Mouse (Mus musculus): ENCODE measurements around the gene Stard13. TPM values are rescaled to one million over a fixed set of nuclear protein-coding genes. Genes with fewer than 3 reads are reported as not detected.

The Stard13 gene
- polyA plus RNA-seq, 1 experiment from 2014 or later, result 19.1 TPM

DNA sequence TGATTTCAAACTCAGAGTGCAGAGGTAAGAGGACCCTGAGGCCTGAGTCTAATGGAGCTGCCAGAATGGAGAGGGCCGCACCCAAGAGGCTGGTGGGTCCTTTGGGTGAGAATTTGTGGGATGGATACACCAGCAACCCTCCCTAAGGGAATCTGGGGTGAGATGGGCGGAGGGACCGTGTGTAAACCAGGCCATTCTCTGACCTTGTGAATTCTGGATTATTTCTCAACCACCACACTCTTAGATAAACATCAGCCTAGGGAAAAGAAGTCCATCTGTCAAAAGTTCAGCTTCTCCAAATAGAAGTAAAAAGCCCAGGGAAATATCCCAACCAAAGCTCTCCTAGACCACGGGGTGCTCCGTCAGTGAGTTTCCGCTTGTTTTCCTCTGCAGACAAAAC is 137.6 kb downstream of the Stard13 start:
- 41% methylated on average over 6 of the region's 6 CpGs for WGBS
- no peaks in the 10 kb centered on the region for H3K9me3 ChIP-seq (replicated peaks; ENCODE audit: control insufficient read depth, low read length)
- ATAC-seq (ENCODE audit: insufficient read depth, low FRiP score), result no peak

DNA sequence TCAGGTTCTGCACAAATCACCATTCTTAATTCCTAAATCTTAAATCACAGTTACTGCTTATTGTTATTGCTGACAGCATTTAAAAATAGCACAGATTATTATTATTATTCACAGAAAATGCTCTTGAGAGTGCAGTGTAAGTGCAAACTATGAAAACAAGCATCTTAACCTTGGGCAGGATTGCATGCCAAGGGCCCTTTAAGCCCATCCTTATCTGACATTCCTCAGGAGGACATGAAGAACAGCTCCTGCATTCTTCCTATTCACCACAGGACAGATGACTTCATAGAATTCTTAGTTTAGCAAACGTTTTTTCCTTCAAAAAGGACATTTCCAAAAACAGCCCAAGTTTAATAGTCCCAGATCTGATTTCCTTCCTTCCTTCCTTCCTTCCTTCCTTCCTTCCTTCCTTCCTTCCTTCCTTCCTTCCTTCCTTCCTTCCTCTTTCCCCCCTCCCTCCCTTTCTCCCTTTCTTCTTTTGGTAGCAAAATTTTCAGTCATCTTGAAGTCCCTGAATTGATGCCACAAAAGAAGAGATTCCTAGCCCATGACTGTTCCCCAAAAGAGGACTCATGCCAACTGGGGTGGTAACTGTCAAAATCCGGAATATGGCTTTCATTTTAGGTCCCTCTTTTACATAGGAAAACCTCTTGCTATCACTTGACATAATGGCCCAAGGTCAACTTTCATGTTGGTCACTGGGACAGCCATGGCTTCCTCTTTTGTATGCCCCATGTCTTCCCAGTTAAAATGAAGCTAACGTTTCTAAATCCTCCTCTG is 140.6 kb downstream of the Stard13 start:
- no peak overlapping the region for H3K4me2 ChIP-seq (ENCODE audit: low read depth, low read length)
- H3K4me3 ChIP-seq (replicated peaks; ENCODE audit: low read length), result no peak overlapping the region
- no peaks in the 10 kb centered on the region for H3K27me3 ChIP-seq (ENCODE audit: control insufficient read depth, insufficient read depth, low read length)
- no peak for ATAC-seq (ENCODE audit: insufficient read depth, low FRiP score)
- no peak overlapping the region for H3K27ac ChIP-seq (ENCODE audit: low read length)
- H3K9ac ChIP-seq (ENCODE audit: low read length), result no peak overlapping the region
- WGBS, result 61% methylated on average over 3 of the region's 3 CpGs
- H3K36me3 ChIP-seq (ENCODE audit: control insufficient read depth, insufficient read depth, low read length), result peaks cover 4% of the 10 kb centered on the region; the same call in 1 of the 2 replicates
- H3K4me1 ChIP-seq (ENCODE audit: control insufficient read depth, insufficient read depth, low read length), result peaks cover 17% of the 10 kb centered on the region
- no peaks in the 10 kb centered on the region for H3K9me3 ChIP-seq (replicated peaks; ENCODE audit: control insufficient read depth, low read length)

More for the DNA sequence above, 137.6 kb downstream of the Stard13 start:
- no peaks in the 10 kb centered on the region for H3K27me3 ChIP-seq (ENCODE audit: control insufficient read depth, insufficient read depth, low read length)
- H3K36me3 ChIP-seq (ENCODE audit: control insufficient read depth, insufficient read depth, low read length), result peaks cover 4% of the 10 kb centered on the region; the same call in 1 of the 2 replicates
- H3K4me1 ChIP-seq (ENCODE audit: control insufficient read depth, insufficient read depth, low read length), result peaks cover 11% of the 10 kb centered on the region
- no peak overlapping the region for H3K4me3 ChIP-seq (replicated peaks; ENCODE audit: low read length)
- H3K27ac ChIP-seq (ENCODE audit: low read length), result peak overlapping the region; percentile 82
- H3K4me2 ChIP-seq (ENCODE audit: low read depth, low read length), result no peak overlapping the region
- no peak overlapping the region for H3K9ac ChIP-seq (ENCODE audit: low read length)

- H3K4me1 ChIP-seq (ENCODE audit: control insufficient read depth, insufficient read depth, low read length), result peaks cover 23% of the 10 kb centered on the region
- ATAC-seq (ENCODE audit: insufficient read depth, low FRiP score), result no peak
These were observed 142.6 kb downstream of the Stard13 start for GRCm38 (mm10) chr5:151090996-151091395.

GRCm38 (mm10) chr5:151089201-151089600 is 144.4 kb downstream of the Stard13 start:
- 44% methylated on average over 6 of the region's 6 CpGs for WGBS

More at GRCm38 (mm10) chr5:151090996-151091395, 142.6 kb downstream of the Stard13 start:
- Histone ChIP-seq H3K9ac (ENCODE audit: low read length) (no peak overlapping the region), H3K27me3 (ENCODE audit: control insufficient read depth, insufficient read depth, low read length) (no peaks in the 10 kb centered on the region), H3K9me3 (replicated peaks; ENCODE audit: control insufficient read depth, low read length) (no peaks in the 10 kb centered on the region), H3K4me2 (ENCODE audit: low read depth, low read length) (no peak overlapping the region), H3K4me3 (replicated peaks; ENCODE audit: low read length) (no peak overlapping the region), H3K27ac (ENCODE audit: low read length) (no peak overlapping the region), H3K36me3 (ENCODE audit: control insufficient read depth, insufficient read depth, low read length) (peaks cover 4% of the 10 kb centered on the region; the same call in 1 of the 2 replicates)
- WGBS, result 85% methylated on average over 6 of the region's 6 CpGs

DNA sequence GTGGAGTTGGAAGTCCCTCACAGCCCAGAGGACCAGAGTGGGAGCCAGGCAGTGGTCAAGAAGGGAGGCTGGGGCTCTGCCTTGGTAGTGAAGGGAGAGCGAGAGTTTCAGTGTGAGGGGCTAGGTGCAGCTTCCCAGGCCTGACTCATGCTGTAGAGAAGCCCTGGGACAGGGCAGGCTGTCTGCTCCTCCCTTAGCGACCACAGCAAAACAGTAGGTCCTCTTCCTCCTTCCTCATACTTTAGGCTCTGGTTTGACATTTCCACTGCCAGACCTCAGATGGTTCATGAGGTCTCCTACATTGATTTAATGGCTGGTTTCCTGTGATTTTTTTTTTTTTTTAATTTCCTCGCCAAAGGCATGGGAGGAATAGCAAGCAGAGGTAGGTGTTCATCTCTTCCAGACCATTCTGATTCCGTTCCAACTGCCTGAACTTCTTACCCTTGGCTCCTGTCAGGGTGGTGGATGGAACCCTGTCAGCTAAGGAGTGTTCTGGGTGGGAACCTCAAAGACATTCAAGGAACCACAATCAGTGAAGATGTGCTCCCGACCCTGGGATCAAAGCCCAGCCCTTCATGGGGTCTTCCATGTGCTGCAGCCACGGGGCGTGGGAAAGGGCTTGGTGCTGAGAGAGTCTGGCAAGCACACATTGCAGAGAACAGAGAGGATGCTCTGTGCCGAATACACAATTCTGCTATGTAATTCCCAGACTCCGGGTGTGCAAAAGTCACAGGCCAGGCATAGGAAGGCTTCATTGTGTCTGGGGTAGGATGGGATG is 147.0 kb downstream of the Stard13 start:
- Histone ChIP-seq H3K27ac (ENCODE audit: low read length) (peak overlapping the region; percentile 33; the same call in 1 of the 2 replicates), H3K4me2 (ENCODE audit: low read depth, low read length) (no peak overlapping the region), H3K4me3 (replicated peaks; ENCODE audit: low read length) (no peak overlapping the region), H3K9ac (ENCODE audit: low read length) (no peak overlapping the region), H3K9me3 (replicated peaks; ENCODE audit: control insufficient read depth, low read length) (no peaks in the 10 kb centered on the region), H3K36me3 (ENCODE audit: control insufficient read depth, insufficient read depth, low read length) (no peaks in the 10 kb centered on the region), H3K4me1 (ENCODE audit: control insufficient read depth, insufficient read depth, low read length) (peaks cover 20% of the 10 kb centered on the region), H3K27me3 (ENCODE audit: control insufficient read depth, insufficient read depth, low read length) (no peaks in the 10 kb centered on the region)
- 62% methylated on average over 9 of the region's 9 CpGs for WGBS
- ATAC-seq (ENCODE audit: insufficient read depth, low FRiP score), result no peak

More at GRCm38 (mm10) chr5:151089201-151089600, 144.4 kb downstream of the Stard13 start:
- H3K36me3 ChIP-seq (ENCODE audit: control insufficient read depth, insufficient read depth, low read length), result peaks cover 4% of the 10 kb centered on the region; the same call in 1 of the 2 replicates
- no peaks in the 10 kb centered on the region for H3K27me3 ChIP-seq (ENCODE audit: control insufficient read depth, insufficient read depth, low read length)
- no peak overlapping the region for H3K4me2 ChIP-seq (ENCODE audit: low read depth, low read length)
- H3K9ac ChIP-seq (ENCODE audit: low read length), result no peak overlapping the region
- peaks cover 20% of the 10 kb centered on the region for H3K4me1 ChIP-seq (ENCODE audit: control insufficient read depth, insufficient read depth, low read length)
- H3K27ac ChIP-seq (ENCODE audit: low read length), result no peak overlapping the region
- H3K9me3 ChIP-seq (replicated peaks; ENCODE audit: control insufficient read depth, low read length), result no peaks in the 10 kb centered on the region
- ATAC-seq (ENCODE audit: insufficient read depth, low FRiP score), result no peak
- no peak overlapping the region for H3K4me3 ChIP-seq (replicated peaks; ENCODE audit: low read length)

- 68% methylated on average over 8 of the region's 8 CpGs for WGBS
- H3K9ac ChIP-seq (ENCODE audit: low read length), result no peak overlapping the region
- peaks cover 20% of the 10 kb centered on the region for H3K4me1 ChIP-seq (ENCODE audit: control insufficient read depth, insufficient read depth, low read length)
- ATAC-seq (ENCODE audit: insufficient read depth, low FRiP score), result no peak
- H3K27ac ChIP-seq (ENCODE audit: low read length), result no peak overlapping the region
- H3K4me3 ChIP-seq (replicated peaks; ENCODE audit: low read length), result no peak overlapping the region
- no peaks in the 10 kb centered on the region for H3K9me3 ChIP-seq (replicated peaks; ENCODE audit: control insufficient read depth, low read length)
- H3K36me3 ChIP-seq (ENCODE audit: control insufficient read depth, insufficient read depth, low read length), result no peaks in the 10 kb centered on the region
- H3K27me3 ChIP-seq (ENCODE audit: control insufficient read depth, insufficient read depth, low read length), result no peaks in the 10 kb centered on the region
- H3K4me2 ChIP-seq (ENCODE audit: low read depth, low read length), result no peak overlapping the region
These were observed 147.9 kb downstream of the Stard13 start for GRCm38 (mm10) chr5:151085749-151086148.

DNA sequence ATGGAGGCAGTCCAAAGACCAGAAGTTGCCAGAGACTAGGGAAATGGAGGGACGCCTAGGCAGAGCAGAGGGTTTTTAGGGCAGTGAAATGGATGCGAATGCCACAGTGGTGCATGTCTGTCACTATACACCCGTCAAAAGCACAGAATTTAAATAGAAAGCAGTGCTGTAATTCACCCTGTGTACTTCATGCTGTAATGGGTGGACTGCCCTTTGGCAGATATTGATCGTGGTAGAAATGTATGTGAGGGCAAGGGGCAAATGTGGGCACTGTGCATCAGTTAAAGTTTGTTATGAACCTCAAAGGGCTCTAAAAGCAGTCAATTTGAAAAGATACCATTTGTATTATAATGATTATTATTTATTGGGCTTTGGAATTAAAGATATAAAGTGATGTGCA is 153.4 kb downstream of the Stard13 start:
- WGBS, result 77% methylated on average over 4 of the region's 4 CpGs
- Histone ChIP-seq H3K27me3 (ENCODE audit: control insufficient read depth, insufficient read depth, low read length) (no peaks in the 10 kb centered on the region), H3K4me3 (replicated peaks; ENCODE audit: low read length) (no peak overlapping the region), H3K9ac (ENCODE audit: low read length) (no peak overlapping the region), H3K36me3 (ENCODE audit: control insufficient read depth, insufficient read depth, low read length) (no peaks in the 10 kb centered on the region), H3K4me1 (ENCODE audit: control insufficient read depth, insufficient read depth, low read length) (no peaks in the 10 kb centered on the region), H3K27ac (ENCODE audit: low read length) (no peak overlapping the region), H3K4me2 (ENCODE audit: low read depth, low read length) (no peak overlapping the region), H3K9me3 (replicated peaks; ENCODE audit: control insufficient read depth, low read length) (0 out of 2 replicates have a peak, but pooled peaks cover 5% of the 10 kb centered on the region)
- ATAC-seq (ENCODE audit: insufficient read depth, low FRiP score), result no peak

- no peak overlapping the region for H3K4me3 ChIP-seq (replicated peaks; ENCODE audit: low read length)
- ATAC-seq (ENCODE audit: insufficient read depth, low FRiP score), result no peak
- WGBS, result 89% methylated on average over 2 of the region's 2 CpGs
These were observed 155.7 kb downstream of the Stard13 start for GRCm38 (mm10) chr5:151077953-151078352.

DNA sequence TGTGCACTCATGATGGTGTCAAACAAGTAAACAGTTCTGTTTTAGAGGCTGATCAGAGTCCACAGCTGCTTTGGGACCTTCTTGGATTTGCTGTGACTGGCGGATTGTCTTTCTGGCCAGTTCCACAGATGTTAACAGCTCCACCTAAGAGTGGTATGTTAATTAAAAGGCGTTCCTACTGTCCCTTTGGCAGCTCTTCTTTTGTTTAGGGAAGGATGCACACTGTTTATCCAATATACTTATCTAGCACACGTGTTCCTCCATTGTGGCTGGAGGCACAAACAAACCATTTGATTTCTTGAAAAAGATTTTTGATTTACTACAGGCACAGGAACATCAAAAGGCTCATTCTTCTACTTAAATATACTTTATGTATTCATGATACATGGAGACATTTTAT is 156.7 kb downstream of the Stard13 start:
- no peak for ATAC-seq (ENCODE audit: insufficient read depth, low FRiP score)
- no peaks in the 10 kb centered on the region for H3K4me1 ChIP-seq (ENCODE audit: control insufficient read depth, insufficient read depth, low read length)
- no peak overlapping the region for H3K4me3 ChIP-seq (replicated peaks; ENCODE audit: low read length)
- H3K27me3 ChIP-seq (ENCODE audit: control insufficient read depth, insufficient read depth, low read length), result no peaks in the 10 kb centered on the region
- H3K36me3 ChIP-seq (ENCODE audit: control insufficient read depth, insufficient read depth, low read length), result no peaks in the 10 kb centered on the region
- 57% methylated on average over 3 of the region's 3 CpGs for WGBS
- H3K4me2 ChIP-seq (ENCODE audit: low read depth, low read length), result no peak overlapping the region
- 0 out of 2 replicates have a peak, but pooled peaks cover 5% of the 10 kb centered on the region for H3K9me3 ChIP-seq (replicated peaks; ENCODE audit: control insufficient read depth, low read length)
- no peak overlapping the region for H3K9ac ChIP-seq (ENCODE audit: low read length)
- no peak overlapping the region for H3K27ac ChIP-seq (ENCODE audit: low read length)

More at GRCm38 (mm10) chr5:151077953-151078352, 155.7 kb downstream of the Stard13 start:
- H3K36me3 ChIP-seq (ENCODE audit: control insufficient read depth, insufficient read depth, low read length), result no peaks in the 10 kb centered on the region
- H3K27ac ChIP-seq (ENCODE audit: low read length), result no peak overlapping the region
- no peak overlapping the region for H3K4me2 ChIP-seq (ENCODE audit: low read depth, low read length)
- no peaks in the 10 kb centered on the region for H3K4me1 ChIP-seq (ENCODE audit: control insufficient read depth, insufficient read depth, low read length)
- no peaks in the 10 kb centered on the region for H3K27me3 ChIP-seq (ENCODE audit: control insufficient read depth, insufficient read depth, low read length)
- H3K9me3 ChIP-seq (replicated peaks; ENCODE audit: control insufficient read depth, low read length), result 0 out of 2 replicates have a peak, but pooled peaks cover 5% of the 10 kb centered on the region
- H3K9ac ChIP-seq (ENCODE audit: low read length), result no peak overlapping the region
